Mouse (Mus musculus) gastrocnemius, adult 8-10 months (tissue): ENCODE measurements around the gene Samd5. TPM values are rescaled to one million over a fixed set of nuclear protein-coding genes. Genes with fewer than 3 reads are reported as not detected.

Experiments
- DNase-seq, 2 experiments: peaks; one replicate each; pipeline ENCODE4 v3.0.0; 2022; ENCODE audit warnings: low spot score in 2 of 2
- total RNA-seq, 4 experiments: library from RNA; stranded (reverse); gene quantifications; 2 replicates each; pipeline ENCODE4 v1.2.4; 2022

Gene Samd5
- 1 to 10 TPM in 2 of 4 experiments, under 1 TPM in 2; 0.70 to 3.2 (median 1.2) TPM for total RNA-seq

GRCm38 (mm10) chr10:9674561-9675521 lies at the start of gene Samd5:
Gene Samd5 (minus strand): TSS chr10:9675208.
- DNase-seq = peak in 1 of 2 experiments; percentile 7

- no peak for DNase-seq
These were observed 47.7 kb upstream of the Samd5 start for GRCm38 (mm10) chr10:9722519-9723303.

GRCm38 (mm10) chr10:9720027-9720426 lies 45.0 kb upstream of the Samd5 start:
- DNase-seq = no peak

- no peak for DNase-seq
These were observed 43.1 kb upstream of the Samd5 start for GRCm38 (mm10) chr10:9718086-9718485.

- no peak for DNase-seq
These were observed 29.9 kb upstream of the Samd5 start for GRCm38 (mm10) chr10:9704956-9705355.

GRCm38 (mm10) chr10:9699071-9699761 lies 24.2 kb upstream of the Samd5 start:
- no peak for DNase-seq

- DNase-seq = no peak
These were observed 23.1 kb upstream of the Samd5 start for GRCm38 (mm10) chr10:9698141-9698540.

- DNase-seq = no peak
These were observed 21.6 kb upstream of the Samd5 start for GRCm38 (mm10) chr10:9696543-9697141.

- no peak for DNase-seq
These were observed 19.1 kb upstream of the Samd5 start for GRCm38 (mm10) chr10:9693990-9694699.

GRCm38 (mm10) chr10:9680928-9681327 lies 5.9 kb upstream of the Samd5 start:
- DNase-seq = no peak

- no peak for DNase-seq
These were observed 4.9 kb upstream of the Samd5 start for GRCm38 (mm10) chr10:9679911-9680310.

- no peak for DNase-seq
These were observed 3.1 kb upstream of the Samd5 start for GRCm38 (mm10) chr10:9678071-9678470.

- peak; percentile 19 to 26 for DNase-seq
These were observed 1.9 kb upstream of the Samd5 start for GRCm38 (mm10) chr10:9676886-9677285.

GRCm38 (mm10) chr10:9676418-9676786 lies 1.4 kb upstream of the Samd5 start:
- no peak for DNase-seq

- no peak for DNase-seq
These were observed 776 bp upstream of the Samd5 start for GRCm38 (mm10) chr10:9675550-9676417.

- DNase-seq = no peak
These were observed 1.7 kb downstream of the Samd5 start for GRCm38 (mm10) chr10:9673276-9673675.

GRCm38 (mm10) chr10:9672751-9673150 lies 2.3 kb downstream of the Samd5 start:
- DNase-seq = no peak

- no peak for DNase-seq
These were observed 4.7 kb downstream of the Samd5 start for GRCm38 (mm10) chr10:9670351-9670750.

GRCm38 (mm10) chr10:9668791-9669190 lies 6.2 kb downstream of the Samd5 start:
- no peak for DNase-seq

GRCm38 (mm10) chr10:9652946-9653345 lies 22.1 kb downstream of the Samd5 start:
- no peak for DNase-seq
